Mouse (Mus musculus): ENCODE measurements around the gene Necap2.

- peak; percentile 99 for TF ChIP-seq CTCF (IDR thresholded peaks at IDR 0.05; ENCODE audit: borderline replicate concordance, extremely low read depth, insufficient read depth, insufficient read length)
- TF ChIP-seq POLR2A (IDR thresholded peaks at IDR 0.05; ENCODE audit: borderline replicate concordance, extremely low read depth, insufficient read depth, insufficient read length, poor library complexity, severe bottlenecking) = no peak
Measured at GRCm38 (mm10) chr4:141065123-141065522, 13.0 kb downstream of the Necap2 start.
